Mouse (Mus musculus): ENCODE results near the gene Klhl8.
A peak's percentile ranks its signal among the peaks of the same experiment; 100 is the strongest.

DNA sequence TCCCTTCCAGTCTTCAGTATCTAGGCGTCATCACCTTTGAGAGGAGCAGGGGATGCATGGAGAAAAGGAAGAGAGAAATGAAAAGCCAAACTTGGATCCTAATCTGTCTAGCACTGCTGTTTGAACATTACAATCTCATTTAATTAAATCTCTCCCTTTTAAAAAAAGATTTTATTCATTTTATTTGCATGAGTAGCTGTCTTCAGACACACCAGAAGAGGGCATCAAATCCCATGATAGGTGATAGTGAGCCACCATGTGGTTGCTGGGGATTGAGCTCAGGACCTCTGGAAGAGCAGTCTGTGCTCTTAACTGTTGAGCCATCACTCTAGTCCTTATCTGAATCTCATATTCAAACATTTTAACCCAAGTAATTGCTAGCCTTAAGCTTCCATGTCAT is 80.2 kb downstream of the Klhl8 start:
- 0 out of 2 replicates have a peak, but pooled peaks have one; percentile 2 for TF ChIP-seq CTCF (IDR thresholded peaks at IDR 0.05; ENCODE audit: extremely low read depth, insufficient read depth, low read length)
- TF ChIP-seq POLR2A (IDR thresholded peaks at IDR 0.05; ENCODE audit: extremely low read depth, insufficient read depth, low read length) = no peak

Measured in cortical plate, adult 2 months (tissue).